Mouse (Mus musculus): ENCODE data around the gene Rhbdl3.
A peak's percentile ranks its signal among the peaks of the same experiment; 100 is the strongest.

Rhbdl3 gene

GRCm38 (mm10) chr11:80300551-80301315 lies at the start of gene Rhbdl3:
Gene Rhbdl3, plus strand, starts transcription at chr11:80300912.
- no peak for DNase-seq (ENCODE audit: low read depth)

- DNase-seq (ENCODE audit: low read depth) = no peak
Observed at GRCm38 (mm10) chr11:80264137-80264536, 36.6 kb upstream of the Rhbdl3 start.

GRCm38 (mm10) chr11:80271096-80271495 lies 29.6 kb upstream of the Rhbdl3 start:
- DNase-seq (ENCODE audit: low read depth) = no peak

GRCm38 (mm10) chr11:80275011-80275410 lies 25.7 kb upstream of the Rhbdl3 start:
- DNase-seq (ENCODE audit: low read depth) = no peak

GRCm38 (mm10) chr11:80278054-80278453 lies 22.7 kb upstream of the Rhbdl3 start:
- no peak for DNase-seq (ENCODE audit: low read depth)

GRCm38 (mm10) chr11:80283786-80284185 lies 16.9 kb upstream of the Rhbdl3 start:
- no peak for DNase-seq (ENCODE audit: low read depth)

GRCm38 (mm10) chr11:80284641-80285040 lies 16.1 kb upstream of the Rhbdl3 start:
- DNase-seq (ENCODE audit: low read depth) = no peak

GRCm38 (mm10) chr11:80287150-80287549 lies 13.6 kb upstream of the Rhbdl3 start:
- peak; percentile 68 for DNase-seq (ENCODE audit: low read depth)

GRCm38 (mm10) chr11:80289701-80290445 lies 10.8 kb upstream of the Rhbdl3 start:
- DNase-seq (ENCODE audit: low read depth) = no peak

GRCm38 (mm10) chr11:80291004-80291403 lies 9.7 kb upstream of the Rhbdl3 start:
- DNase-seq (ENCODE audit: low read depth) = no peak

GRCm38 (mm10) chr11:80292463-80292862 lies 8.2 kb upstream of the Rhbdl3 start:
- no peak for DNase-seq (ENCODE audit: low read depth)

GRCm38 (mm10) chr11:80295066-80295465 lies 5.6 kb upstream of the Rhbdl3 start:
- DNase-seq (ENCODE audit: low read depth) = no peak

- no peak for DNase-seq (ENCODE audit: low read depth)
Observed at GRCm38 (mm10) chr11:80295785-80296184, 4.9 kb upstream of the Rhbdl3 start.

- DNase-seq (ENCODE audit: low read depth) = no peak
Observed at GRCm38 (mm10) chr11:80299513-80300235, 1.0 kb upstream of the Rhbdl3 start.

- DNase-seq (ENCODE audit: low read depth) = no peak
Observed at GRCm38 (mm10) chr11:80301316-80302045, 769 bp downstream of the Rhbdl3 start.

GRCm38 (mm10) chr11:80302046-80302390 lies 1.3 kb downstream of the Rhbdl3 start:
- DNase-seq (ENCODE audit: low read depth) = no peak

GRCm38 (mm10) chr11:80302536-80302935 lies 1.8 kb downstream of the Rhbdl3 start:
- DNase-seq (ENCODE audit: low read depth) = no peak

GRCm38 (mm10) chr11:80303746-80304145 lies 3.0 kb downstream of the Rhbdl3 start:
- no peak for DNase-seq (ENCODE audit: low read depth)

GRCm38 (mm10) chr11:80304846-80305245 lies 4.1 kb downstream of the Rhbdl3 start:
- no peak for DNase-seq (ENCODE audit: low read depth)

- DNase-seq (ENCODE audit: low read depth) = no peak
Observed at GRCm38 (mm10) chr11:80308537-80308936, 7.8 kb downstream of the Rhbdl3 start.

GRCm38 (mm10) chr11:80311271-80311670 lies 10.6 kb downstream of the Rhbdl3 start:
- DNase-seq (ENCODE audit: low read depth) = no peak

- DNase-seq (ENCODE audit: low read depth) = no peak
Observed at GRCm38 (mm10) chr11:80312049-80312448, 11.3 kb downstream of the Rhbdl3 start.

Measured in c-Kit-positive CD71-negative TER-119-negative erythroid progenitor cells, embryonic 14.5 days (primary cell).